Mouse (Mus musculus) forebrain, embryonic 10.5 days (tissue): Measurements from ENCODE around the gene Zfp652. TPM values are rescaled to one million over a fixed set of nuclear protein-coding genes. Genes with fewer than 3 reads are reported as not detected.

Source experiments
- DNase-seq: peaks from one replicate; pipeline ENCODE4 v3.0.0-alpha.2; 2017; ENCODE audit warnings: low spot score; ENCODE audit errors: extremely low spot score
- H3K27ac ChIP-seq: fragments of 300-500 bp; sonication (generic); 2 replicates; pipeline ENCODE4 v1.5.1; 2016; ENCODE audit warnings: mild to moderate bottlenecking
- H3K27me3 ChIP-seq: fragments of 300-500 bp; sonication (generic); 2 replicates; pipeline ENCODE4 v1.6.1; 2016; ENCODE audit warnings: mild to moderate bottlenecking; ENCODE audit not compliant: poor library complexity, severe bottlenecking
- H3K36me3 ChIP-seq: fragments of 300-500 bp; sonication (generic); replicated peaks from 2 replicates; pipeline ENCODE4 v1.6.1; 2016; ENCODE audit warnings: mild to moderate bottlenecking, moderate library complexity
- H3K4me1 ChIP-seq: fragments of 300-500 bp; sonication (generic); 2 replicates; pipeline ENCODE4 v1.6.1; 2016
- H3K4me3 ChIP-seq: fragments of 300-500 bp; sonication (generic); 2 replicates; pipeline ENCODE4 v1.5.1; 2016; ENCODE audit warnings: mild to moderate bottlenecking, moderate library complexity
- H3K9me3 ChIP-seq: fragments of 300-500 bp; sonication (generic); 2 replicates; pipeline ENCODE4 v1.6.1; 2016; ENCODE audit warnings: mild to moderate bottlenecking, moderate library complexity
- WGBS: fragments of 180-500 bp; shearing (Covaris S2); methylation state at CpG from one replicate; pipeline ENCODE4 v1.1.7; 2016; 5-methylcytosine and 5-hydroxymethylcytosine counted together
- polyA plus RNA-seq: library from polyadenylated mRNA; unstranded; fragments of >200 nt; fragmentation: Nextera tagmentation; extraction: Ambion mirVana; gene quantifications from 2 replicates; pipeline ENCODE4 v1.2.1, GENCODE M21; 2016

The Zfp652 gene
- polyA plus RNA-seq, 1 experiment from 2014 or later, result 18.7 TPM

GRCm38 (mm10) chr11:95716136-95716535 lies 3.7 kb downstream of the Zfp652 start:
- no peak for DNase-seq
- Histone ChIP-seq H3K27ac (no peak overlapping the region), H3K9me3 (no peaks in the 10 kb centered on the region), H3K36me3 (no peaks in the 10 kb centered on the region), H3K27me3 (no peaks in the 10 kb centered on the region), H3K4me3 (no peak overlapping the region), H3K4me1 (peaks cover 39% of the 10 kb centered on the region)
- whole genome bisulfite sequencing, result 79% methylated on average over 8 of the region's 8 CpGs

GRCm38 (mm10) chr11:95719356-95719755 lies 6.9 kb downstream of the Zfp652 start:
- no peak overlapping the region for H3K4me3 ChIP-seq
- no peaks in the 10 kb centered on the region for H3K27me3 ChIP-seq
- peaks cover 20% of the 10 kb centered on the region for H3K4me1 ChIP-seq
- 95% methylated on average over 3 of the region's 3 CpGs for WGBS
- no peak overlapping the region for H3K27ac ChIP-seq
- DNase-seq, result no peak
- no peaks in the 10 kb centered on the region for H3K9me3 ChIP-seq
- 0 out of 2 replicates have a peak, but pooled peaks cover 5% of the 10 kb centered on the region for H3K36me3 ChIP-seq

GRCm38 (mm10) chr11:95723287-95723686 lies 10.8 kb downstream of the Zfp652 start, which contains the start of gene B130006D01Rik:
Gene B130006D01Rik (plus strand): TSS chr11:95723587.
- DNase-seq, result no peak
- H3K9me3 ChIP-seq, result no peaks in the 10 kb centered on the region
- no peaks in the 10 kb centered on the region for H3K27me3 ChIP-seq
- 0 out of 2 replicates have a peak, but pooled peaks cover 5% of the 10 kb centered on the region for H3K36me3 ChIP-seq
- no peak within 1 kb of the TSS for H3K27ac ChIP-seq
- no peak within 1 kb of the TSS for H3K4me3 ChIP-seq
- H3K4me1 ChIP-seq, result no peaks in the 10 kb centered on the region
- 92% methylated on average over 5 of the region's 5 CpGs for WGBS

- no peaks in the 10 kb centered on the region for H3K9me3 ChIP-seq
Measured at GRCm38 (mm10) chr11:95724466-95724865, 12.0 kb downstream of the Zfp652 start.

GRCm38 (mm10) chr11:95726156-95726555 lies 13.7 kb downstream of the Zfp652 start:
- Histone ChIP-seq H3K4me1 (no peaks in the 10 kb centered on the region), H3K27me3 (no peaks in the 10 kb centered on the region), H3K36me3 (0 out of 2 replicates have a peak, but pooled peaks cover 5% of the 10 kb centered on the region), H3K27ac (no peak overlapping the region), H3K9me3 (no peaks in the 10 kb centered on the region), H3K4me3 (no peak overlapping the region)
- WGBS, result 90% methylated on average over 4 of the region's 4 CpGs
- DNase-seq, result no peak

More at GRCm38 (mm10) chr11:95724466-95724865, 12.0 kb downstream of the Zfp652 start:
- H3K4me1 ChIP-seq, result no peaks in the 10 kb centered on the region
- WGBS, result 94% methylated on average over 4 of the region's 4 CpGs
- no peak for DNase-seq
- no peak overlapping the region for H3K4me3 ChIP-seq
- no peaks in the 10 kb centered on the region for H3K27me3 ChIP-seq
- 0 out of 2 replicates have a peak, but pooled peaks cover 5% of the 10 kb centered on the region for H3K36me3 ChIP-seq
- H3K27ac ChIP-seq, result no peak overlapping the region

GRCm38 (mm10) chr11:95727947-95728346 lies 15.5 kb downstream of the Zfp652 start:
- DNase-seq, result no peak
- WGBS, result 91% methylated on average over 5 of the region's 5 CpGs
- H3K36me3 ChIP-seq, result no peaks in the 10 kb centered on the region
- H3K27ac ChIP-seq, result no peak overlapping the region
- H3K9me3 ChIP-seq, result no peaks in the 10 kb centered on the region
- no peaks in the 10 kb centered on the region for H3K4me1 ChIP-seq
- no peaks in the 10 kb centered on the region for H3K27me3 ChIP-seq
- no peak overlapping the region for H3K4me3 ChIP-seq

GRCm38 (mm10) chr11:95728916-95729907 lies 16.7 kb downstream of the Zfp652 start:
- no peaks in the 10 kb centered on the region for H3K4me1 ChIP-seq
- H3K36me3 ChIP-seq, result 0 out of 2 replicates have a peak, but pooled peaks cover under 1% of the 10 kb centered on the region
- H3K9me3 ChIP-seq, result no peaks in the 10 kb centered on the region
- H3K27me3 ChIP-seq, result no peaks in the 10 kb centered on the region
- no peak overlapping the region for H3K27ac ChIP-seq
- no peak for DNase-seq
- 86% methylated on average over 12 of the region's 12 CpGs for WGBS
- no peak overlapping the region for H3K4me3 ChIP-seq

GRCm38 (mm10) chr11:95734485-95734884 lies 22.0 kb downstream of the Zfp652 start:
- peaks cover 7% of the 10 kb centered on the region; the same call in 1 of the 2 replicates for H3K9me3 ChIP-seq
- no peak overlapping the region for H3K27ac ChIP-seq
- H3K27me3 ChIP-seq, result no peaks in the 10 kb centered on the region
- H3K36me3 ChIP-seq, result peaks cover 9% of the 10 kb centered on the region
- DNase-seq, result no peak
- H3K4me1 ChIP-seq, result peaks cover 2% of the 10 kb centered on the region; the same call in 1 of the 2 replicates
- WGBS, result 83% methylated on average over 2 of the region's 2 CpGs
- H3K4me3 ChIP-seq, result no peak overlapping the region

GRCm38 (mm10) chr11:95737811-95738210 lies 25.3 kb downstream of the Zfp652 start:
- Histone ChIP-seq H3K36me3 (peaks cover 9% of the 10 kb centered on the region), H3K27me3 (no peaks in the 10 kb centered on the region)

GRCm38 (mm10) chr11:95744521-95744920 lies 32.0 kb downstream of the Zfp652 start:
- Histone ChIP-seq H3K27me3 (no peaks in the 10 kb centered on the region), H3K27ac (no peak overlapping the region), H3K4me1 (no peaks in the 10 kb centered on the region; the same call in 1 of the 2 replicates), H3K9me3 (no peaks in the 10 kb centered on the region; the same call in 1 of the 2 replicates), H3K36me3 (peaks cover 23% of the 10 kb centered on the region), H3K4me3 (no peak overlapping the region)
- no peak for DNase-seq
- WGBS, result 91% methylated on average over 2 of the region's 2 CpGs

More at GRCm38 (mm10) chr11:95737811-95738210, 25.3 kb downstream of the Zfp652 start:
- H3K4me1 ChIP-seq, result peaks cover 2% of the 10 kb centered on the region; the same call in 1 of the 2 replicates
- WGBS, result 93% methylated on average over 3 of the region's 3 CpGs
- H3K4me3 ChIP-seq, result no peak overlapping the region
- H3K9me3 ChIP-seq, result peaks cover 7% of the 10 kb centered on the region; the same call in 1 of the 2 replicates
- DNase-seq, result no peak
- H3K27ac ChIP-seq, result no peak overlapping the region

- Histone ChIP-seq H3K4me1 (peaks cover 4% of the 10 kb centered on the region; the same call in 1 of the 2 replicates), H3K9me3 (no peaks in the 10 kb centered on the region; the same call in 1 of the 2 replicates), H3K27me3 (no peaks in the 10 kb centered on the region), H3K4me3 (no peak overlapping the region), H3K27ac (no peak overlapping the region), H3K36me3 (peaks cover 34% of the 10 kb centered on the region)
- DNase-seq, result no peak
- WGBS, result 90% methylated on average over 4 of the region's 4 CpGs
Measured at GRCm38 (mm10) chr11:95746821-95747220, 34.3 kb downstream of the Zfp652 start.

- H3K4me1 ChIP-seq, result peaks cover 4% of the 10 kb centered on the region; the same call in 1 of the 2 replicates
- no peaks in the 10 kb centered on the region for H3K27me3 ChIP-seq
- 94% methylated on average over 5 of the region's 5 CpGs for WGBS
- no peak for DNase-seq
- peaks cover 41% of the 10 kb centered on the region for H3K36me3 ChIP-seq
- no peak overlapping the region for H3K27ac ChIP-seq
- H3K4me3 ChIP-seq, result no peak overlapping the region
- no peaks in the 10 kb centered on the region; the same call in 1 of the 2 replicates for H3K9me3 ChIP-seq
Measured at GRCm38 (mm10) chr11:95748331-95748730, 35.9 kb downstream of the Zfp652 start.
